Mouse (Mus musculus) bone marrow, adult 2 months (tissue): ENCODE measurements around the gene Rassf4. TPM values are rescaled to one million over a fixed set of nuclear protein-coding genes. Genes with fewer than 3 reads are reported as not detected.
A peak's percentile ranks its signal among the peaks of the same experiment; 100 is the strongest.

Experiments used
- H3K27ac ChIP-seq: fragments of 200-500 bp; 2 replicates; pipeline ENCODE4 v1.5.1; 2012; ENCODE audit warnings: low read depth, mild to moderate bottlenecking, control low read depth, inconsistent platforms, low read length; ENCODE audit not compliant: control insufficient read depth, poor library complexity, insufficient read depth
- H3K4me1 ChIP-seq: fragments of 200-500 bp; 2 replicates; pipeline ENCODE4 v1.6.1; 2011; ENCODE audit warnings: low read length; ENCODE audit not compliant: control insufficient read depth, insufficient read depth
- H3K4me3 ChIP-seq: fragments of 200-500 bp; replicated peaks from 2 replicates; pipeline ENCODE3; 2011; ENCODE audit warnings: mild to moderate bottlenecking, low read depth, low read length, control low read depth; ENCODE audit not compliant: control insufficient read depth
- CTCF ChIP-seq: fragments of 200-500 bp; IDR thresholded peaks from 2 replicates; pipeline ENCODE4 v1.5.1; 2011; ENCODE audit warnings: low read length, control low read depth; ENCODE audit not compliant: control insufficient read depth, insufficient read depth
- POLR2A ChIP-seq: fragments of 200-500 bp; IDR thresholded peaks from 2 replicates; pipeline ENCODE4 v1.6.1; 2011; ENCODE audit warnings: low read depth, mild to moderate bottlenecking, control low read depth, low read length, borderline replicate concordance; ENCODE audit not compliant: control insufficient read depth
- WGBS: fragments of 180-500 bp; shearing (Covaris S2); methylation state at CpG from one replicate; pipeline ENCODE4 v1.1.7; 2018; 5-methylcytosine and 5-hydroxymethylcytosine counted together
- polyA plus RNA-seq: library from polyadenylated mRNA; stranded (reverse); fragments of >200 nt; gene quantifications from 2 replicates; pipeline ENCODE4 v1.2.4, GENCODE M21; 2011; ENCODE audit warnings: low replicate concordance; ENCODE audit not compliant: missing spikeins, insufficient read depth, insufficient read length

Gene Rassf4
- polyA plus RNA-seq, 1 experiment = 18.3 TPM

DNA sequence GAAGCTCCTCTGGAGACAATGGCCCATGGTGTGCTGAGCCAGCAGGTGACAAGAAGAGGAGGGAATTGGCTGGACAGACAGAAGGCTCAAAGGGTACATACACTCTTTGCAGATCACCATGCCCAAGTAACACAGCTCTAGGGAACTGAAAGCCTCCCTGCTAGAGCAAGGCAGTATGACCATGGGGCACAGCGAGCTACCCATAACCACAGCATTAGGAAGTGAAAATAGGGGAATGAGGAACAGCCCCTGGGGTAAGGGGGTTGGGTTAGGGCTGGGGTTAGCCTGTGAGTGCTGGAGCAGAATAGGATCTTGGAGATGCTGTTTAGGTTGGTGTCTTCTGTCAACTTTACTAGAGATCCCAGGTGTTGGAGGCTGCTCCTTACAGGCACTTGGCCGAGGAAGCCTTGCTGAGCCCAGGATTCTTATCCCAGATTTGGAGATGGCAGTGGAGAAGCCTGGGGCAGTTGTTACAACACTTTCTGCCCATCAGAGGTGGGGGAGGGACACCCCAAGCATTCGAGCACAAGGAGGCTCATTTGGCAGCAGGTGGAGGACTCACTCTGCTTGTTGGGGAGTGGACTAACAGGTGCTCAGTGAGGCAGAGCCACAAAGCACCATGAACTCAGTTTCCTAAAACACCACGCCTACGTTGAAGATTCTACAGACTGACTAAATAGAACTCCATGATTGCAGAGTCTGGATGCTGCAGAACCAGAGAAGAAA, 6.0 kb upstream of the Rassf4 start:
- 16% methylated on average over 5 of the region's 5 CpGs for WGBS
- TF ChIP-seq POLR2A (no peak), CTCF (no peak)
- H3K27ac ChIP-seq = peak overlapping the region; percentile 82

DNA sequence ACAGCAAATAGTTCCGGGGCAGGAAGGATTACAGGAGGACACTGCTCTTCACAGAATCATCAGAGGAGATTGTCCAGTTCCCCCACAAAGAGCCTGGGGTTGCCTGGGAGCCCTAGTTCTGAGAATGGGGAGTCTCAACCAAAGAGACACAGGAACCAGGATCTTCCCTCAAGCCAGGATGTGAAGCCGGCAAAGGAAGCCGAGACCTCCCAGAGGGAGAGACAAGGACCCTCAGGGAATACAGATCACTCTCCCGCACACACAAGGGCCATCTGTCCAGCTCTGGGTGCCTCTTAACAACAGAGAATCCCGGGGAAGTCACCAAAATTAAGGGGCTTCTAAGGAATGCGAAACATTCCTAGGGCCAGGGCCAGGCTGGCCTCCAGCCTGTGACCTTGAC, 3.6 kb upstream of the Rassf4 start:
- WGBS = 78% methylated on average over 6 of the region's 6 CpGs

More for the DNA sequence above, 6.0 kb upstream of the Rassf4 start:
- Histone ChIP-seq H3K4me1 (peaks cover 20% of the 10 kb centered on the region), H3K4me3 (no peak overlapping the region)

DNA sequence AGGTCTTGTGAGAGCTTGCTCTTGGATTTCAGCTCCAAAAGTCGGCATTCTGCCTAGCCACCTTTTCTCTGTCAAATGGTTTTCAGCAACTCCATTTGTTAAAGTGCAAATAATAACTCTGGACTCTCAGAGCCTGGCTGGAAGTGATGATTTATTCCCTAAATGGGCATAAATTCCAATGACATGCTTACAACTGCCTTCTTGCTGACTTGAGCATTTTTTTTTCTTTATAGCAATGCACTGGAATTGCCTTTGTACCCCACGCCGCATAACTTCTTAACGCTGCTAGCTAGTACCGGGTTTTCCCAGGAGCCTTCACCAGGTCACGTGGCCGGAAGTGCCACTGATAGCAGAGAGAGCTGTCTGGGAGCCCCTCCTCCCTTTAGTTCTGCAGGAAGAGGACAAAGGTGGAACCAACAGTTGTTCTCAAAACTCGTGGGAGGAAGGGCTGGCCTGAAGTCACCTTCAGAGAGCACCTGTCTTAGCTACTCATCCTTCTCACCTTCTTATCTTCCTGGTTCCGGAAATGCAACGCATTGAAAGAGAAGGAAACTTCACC, 2.7 kb upstream of the Rassf4 start:
- TF ChIP-seq CTCF (no peak), POLR2A (no peak)
- no peak overlapping the region for H3K4me3 ChIP-seq
- WGBS = 39% methylated on average over 10 of the region's 10 CpGs
- peaks cover 18% of the 10 kb centered on the region for H3K4me1 ChIP-seq
- no peak overlapping the region; the same call in 1 of the 2 replicates for H3K27ac ChIP-seq

More for the DNA sequence above, 3.6 kb upstream of the Rassf4 start:
- Histone ChIP-seq H3K4me3 (no peak overlapping the region), H3K4me1 (peaks cover 17% of the 10 kb centered on the region), H3K27ac (no peak overlapping the region)
- TF ChIP-seq POLR2A = no peak

DNA sequence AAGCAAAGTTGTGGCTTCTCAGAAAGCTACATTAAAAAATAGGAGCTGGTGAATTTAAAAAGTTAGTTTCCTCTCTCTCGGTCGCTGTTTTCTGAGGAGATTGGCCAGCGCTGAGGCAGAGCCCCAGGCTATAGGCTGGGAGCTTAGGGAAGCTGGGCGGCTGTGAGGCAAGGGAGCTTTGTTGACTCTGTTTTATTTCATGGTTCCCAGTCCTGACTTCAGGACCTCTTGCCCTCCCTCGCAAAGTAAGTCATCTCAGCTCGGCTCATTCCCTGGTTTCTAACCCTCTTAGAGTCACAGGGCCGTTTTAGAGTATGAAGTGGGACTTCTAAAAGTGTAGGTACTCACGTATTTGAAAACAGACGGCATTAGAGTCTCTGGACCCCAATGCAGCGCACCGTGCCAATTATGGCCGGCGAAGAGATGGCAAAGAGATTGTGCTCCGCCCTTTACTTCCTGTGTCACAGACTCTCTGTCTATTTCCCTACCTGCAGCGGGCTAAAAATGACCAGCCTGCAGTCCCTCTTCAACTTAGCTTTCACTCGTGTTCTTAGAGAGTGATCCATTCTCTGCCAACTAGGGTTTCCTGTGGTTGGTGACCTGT, 633 bp upstream of the Rassf4 start:
- peaks cover 14% of the 10 kb centered on the region for H3K4me1 ChIP-seq
- 7% methylated on average over 16 of the region's 16 CpGs for WGBS
- H3K4me3 ChIP-seq = peak overlapping the region; percentile 87
- peak overlapping the region; percentile 89 for H3K27ac ChIP-seq
- TF ChIP-seq POLR2A (no peak), CTCF (no peak)

DNA sequence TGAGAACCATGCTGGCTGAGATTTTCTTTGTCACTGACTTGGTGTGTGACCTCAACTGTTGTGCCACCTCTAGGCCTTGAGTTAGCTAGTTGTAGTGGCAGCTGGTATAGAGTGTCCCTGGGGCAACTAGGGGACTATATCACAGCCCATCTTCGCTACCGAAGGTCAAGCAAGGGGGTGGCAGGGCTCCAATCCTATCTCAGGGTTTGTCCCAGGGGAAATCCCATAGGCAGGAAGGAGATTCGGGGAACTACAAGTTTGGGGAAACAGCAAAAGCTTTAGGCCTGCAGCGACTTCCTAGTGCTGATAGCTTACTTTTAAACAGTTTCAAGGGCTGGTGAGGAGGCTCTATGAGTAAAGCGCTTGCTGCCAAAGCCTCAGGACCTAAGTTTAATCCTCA, 1.4 kb downstream of the Rassf4 start:
- Histone ChIP-seq H3K4me3 (peak overlapping the region; percentile 57), H3K27ac (no peak overlapping the region), H3K4me1 (peaks cover 11% of the 10 kb centered on the region)
- TF ChIP-seq CTCF = no peak
- TF ChIP-seq POLR2A = no peak
- WGBS = 50% methylated on average over 5 of the region's 5 CpGs

DNA sequence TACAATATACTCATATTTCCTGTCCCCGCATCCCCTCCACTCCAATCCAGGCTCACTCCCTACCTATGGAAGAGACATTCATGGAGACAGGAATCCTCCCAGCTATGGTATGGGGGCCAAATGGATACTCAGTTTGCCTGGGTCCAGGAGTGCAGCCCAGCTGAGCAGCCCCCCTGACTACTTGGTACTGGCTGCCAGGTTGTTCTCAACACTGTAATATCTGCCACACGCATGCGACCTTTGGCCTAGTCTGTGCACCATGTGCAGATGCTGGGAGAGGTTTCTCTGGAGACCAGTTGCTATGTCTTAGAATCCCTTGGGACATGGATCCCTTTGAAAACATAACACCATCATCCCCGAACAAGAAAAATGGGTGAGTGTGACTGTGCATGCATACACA, 2.0 kb downstream of the Rassf4 start:
- Histone ChIP-seq H3K4me1 (peaks cover 10% of the 10 kb centered on the region), H3K4me3 (peak overlapping the region; percentile 29), H3K27ac (no peak overlapping the region)
- TF ChIP-seq CTCF (no peak), POLR2A (no peak)
- WGBS = 75% methylated on average over 4 of the region's 4 CpGs

DNA sequence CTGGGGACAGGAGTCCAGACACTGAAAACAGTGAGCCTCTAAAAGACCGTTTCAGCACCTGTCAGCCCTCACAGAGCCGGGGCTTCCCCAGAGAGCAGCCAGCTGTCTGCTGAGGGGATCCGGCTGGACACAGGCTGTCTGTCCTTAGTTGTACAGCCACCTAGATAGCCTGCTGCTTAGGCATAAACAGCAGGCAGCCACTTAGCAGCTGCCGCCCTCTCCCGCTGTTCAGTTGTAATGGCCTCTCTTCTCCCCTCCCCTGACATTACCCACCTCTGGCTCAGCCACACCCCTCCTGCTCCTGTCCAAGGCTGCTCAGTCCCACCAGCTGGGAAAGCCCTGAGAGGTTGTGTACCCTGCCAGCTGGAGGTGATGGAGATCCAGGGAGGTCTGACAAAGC, 2.7 kb downstream of the Rassf4 start:
- WGBS = 57% methylated on average over 5 of the region's 5 CpGs
- H3K4me3 ChIP-seq = peak overlapping the region; percentile 40
- peak overlapping the region; percentile 40; the same call in 1 of the 2 replicates for H3K27ac ChIP-seq
- H3K4me1 ChIP-seq = peaks cover 9% of the 10 kb centered on the region
- no peak for TF ChIP-seq POLR2A
- TF ChIP-seq CTCF = no peak

DNA sequence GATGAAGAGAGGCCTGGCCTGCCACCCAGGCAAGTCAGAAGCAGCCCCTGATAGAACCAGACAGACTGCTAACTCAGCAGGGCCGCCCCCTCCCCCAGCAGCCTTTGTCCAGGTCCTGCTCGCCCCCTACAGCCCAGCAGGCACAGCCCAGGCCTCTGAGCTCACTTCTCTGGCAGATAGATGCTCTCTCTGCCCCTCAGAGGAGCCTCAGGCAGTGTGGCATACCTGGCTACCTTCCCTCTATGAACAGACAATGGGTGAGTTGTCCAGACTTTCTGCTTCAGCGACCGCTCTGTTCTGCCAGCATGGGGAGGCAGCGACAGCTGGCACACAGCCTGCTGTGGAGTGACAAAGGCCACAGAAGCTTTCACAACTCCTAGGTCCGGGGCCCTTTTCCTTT, 3.6 kb downstream of the Rassf4 start:
- Histone ChIP-seq H3K4me3 (peak overlapping the region; percentile 12), H3K27ac (peak overlapping the region; percentile 58), H3K4me1 (peaks cover 9% of the 10 kb centered on the region)
- 42% methylated on average over 6 of the region's 6 CpGs for WGBS
- TF ChIP-seq CTCF (no peak), POLR2A (no peak)
